Mouse (Mus musculus) G1E (cell line): Measurements from ENCODE around the gene Trpc7.

Experiments
- CTCF ChIP-seq: IDR thresholded peaks from 2 replicates; pipeline ENCODE4 v1.5.1; 2012; ENCODE audit warnings: low read depth, low read length, inconsistent platforms, mixed read lengths
- GATA1 ChIP-seq: IDR thresholded peaks from 2 replicates; pipeline ENCODE4 v1.6.1; 2012; ENCODE audit warnings: borderline replicate concordance, low read length, inconsistent platforms, mixed read lengths
- GATA2 ChIP-seq: IDR thresholded peaks from 2 replicates; pipeline ENCODE4 v1.6.1; 2012; ENCODE audit warnings: low read depth, low read length, inconsistent platforms, borderline replicate concordance
- POLR2AphosphoS5 ChIP-seq: IDR thresholded peaks from 2 replicates; pipeline ENCODE4 v1.6.1; 2012; ENCODE audit warnings: low read depth, low read length, inconsistent platforms; ENCODE audit not compliant: insufficient replicate concordance
- TAL1 ChIP-seq: conservative IDR thresholded peaks from 2 replicates; pipeline ENCODE4 v1.6.1; 2012; ENCODE audit warnings: low read depth, low read length, inconsistent platforms, mixed read lengths

DNA sequence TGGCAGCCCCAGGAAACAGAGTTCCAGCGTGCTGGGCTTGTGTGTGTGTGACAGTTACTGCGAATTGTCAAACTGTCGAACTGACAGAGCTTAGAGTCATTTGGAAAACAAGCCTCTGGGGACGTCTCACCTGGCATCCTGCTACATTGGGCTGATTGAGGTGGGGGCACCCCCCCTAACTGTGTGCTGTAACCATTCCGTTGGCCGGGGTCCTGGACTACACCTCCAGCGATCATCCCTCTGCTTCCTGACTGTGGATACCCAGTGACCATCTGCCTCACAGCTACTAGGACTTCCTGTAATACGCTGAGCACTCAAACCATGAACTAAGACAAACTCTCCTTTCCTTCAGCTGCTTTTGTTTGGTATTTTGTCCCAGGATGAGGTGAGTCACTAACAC, 41.3 kb downstream of the Trpc7 start:
- TF ChIP-seq GATA2, result no peak
- TF ChIP-seq CTCF, result no peak
- TF ChIP-seq TAL1, result no peak
- TF ChIP-seq GATA1, result no peak
- TF ChIP-seq POLR2AphosphoS5, result no peak
